Mouse (Mus musculus): ENCODE results near the gene Rab5c. TPM values are rescaled to one million over a fixed set of nuclear protein-coding genes. Genes with fewer than 3 reads are reported as not detected.

Gene Rab5c
- polyA plus RNA-seq, 1 experiment from 2014 or later, result 82.7 TPM

- no peak overlapping the region for H3K4me3 ChIP-seq (ENCODE audit: low read depth, low read length)
- 0 out of 2 replicates have a peak, but pooled peaks cover 3% of the 10 kb centered on the region for H3K36me3 ChIP-seq (ENCODE audit: control insufficient read depth, insufficient read depth, low read length)
- no peak overlapping the region for H3K4me2 ChIP-seq (ENCODE audit: low read depth, low read length)
- no peaks in the 10 kb centered on the region for H3K4me1 ChIP-seq (ENCODE audit: control insufficient read depth, insufficient read depth, low read length)
- no peaks in the 10 kb centered on the region for H3K27me3 ChIP-seq (ENCODE audit: control insufficient read depth, insufficient read depth, low read length)
- no peak overlapping the region for H3K9ac ChIP-seq (replicated peaks; ENCODE audit: low read depth, low read length)
- H3K27ac ChIP-seq (ENCODE audit: low read depth, low read length), result no peak overlapping the region
- no peaks in the 10 kb centered on the region for H3K9me3 ChIP-seq (ENCODE audit: control insufficient read depth, low read length)
- no peak for ATAC-seq (ENCODE audit: low read depth)
- 91% methylated on average over 6 of the region's 6 CpGs for WGBS
Measured at GRCm38 (mm10) chr11:100730477-100731205, 7.4 kb downstream of the Rab5c start.

GRCm38 (mm10) chr11:100729976-100730375, 8.0 kb downstream of the Rab5c start:
- Histone ChIP-seq H3K9ac (replicated peaks; ENCODE audit: low read depth, low read length) (no peak overlapping the region), H3K4me2 (ENCODE audit: low read depth, low read length) (no peak overlapping the region), H3K36me3 (ENCODE audit: control insufficient read depth, insufficient read depth, low read length) (0 out of 2 replicates have a peak, but pooled peaks cover 3% of the 10 kb centered on the region), H3K9me3 (ENCODE audit: control insufficient read depth, low read length) (no peaks in the 10 kb centered on the region), H3K27ac (ENCODE audit: low read depth, low read length) (no peak overlapping the region), H3K27me3 (ENCODE audit: control insufficient read depth, insufficient read depth, low read length) (no peaks in the 10 kb centered on the region), H3K4me1 (ENCODE audit: control insufficient read depth, insufficient read depth, low read length) (no peaks in the 10 kb centered on the region), H3K4me3 (ENCODE audit: low read depth, low read length) (no peak overlapping the region)
- ATAC-seq (ENCODE audit: low read depth), result no peak
- 94% methylated on average over 4 of the region's 4 CpGs for WGBS

- no peaks in the 10 kb centered on the region for H3K27me3 ChIP-seq (ENCODE audit: control insufficient read depth, insufficient read depth, low read length)
- H3K4me3 ChIP-seq (ENCODE audit: low read depth, low read length), result no peak overlapping the region
- no peaks in the 10 kb centered on the region for H3K4me1 ChIP-seq (ENCODE audit: control insufficient read depth, insufficient read depth, low read length)
- WGBS, result 82% methylated on average over 6 of the region's 6 CpGs
- H3K27ac ChIP-seq (ENCODE audit: low read depth, low read length), result no peak overlapping the region
- H3K9ac ChIP-seq (replicated peaks; ENCODE audit: low read depth, low read length), result no peak overlapping the region
- H3K36me3 ChIP-seq (ENCODE audit: control insufficient read depth, insufficient read depth, low read length), result 0 out of 2 replicates have a peak, but pooled peaks cover 3% of the 10 kb centered on the region
- no peaks in the 10 kb centered on the region for H3K9me3 ChIP-seq (ENCODE audit: control insufficient read depth, low read length)
- H3K4me2 ChIP-seq (ENCODE audit: low read depth, low read length), result no peak overlapping the region
- no peak for ATAC-seq (ENCODE audit: low read depth)
Measured at GRCm38 (mm10) chr11:100728601-100729000, 9.4 kb downstream of the Rab5c start.

DNA sequence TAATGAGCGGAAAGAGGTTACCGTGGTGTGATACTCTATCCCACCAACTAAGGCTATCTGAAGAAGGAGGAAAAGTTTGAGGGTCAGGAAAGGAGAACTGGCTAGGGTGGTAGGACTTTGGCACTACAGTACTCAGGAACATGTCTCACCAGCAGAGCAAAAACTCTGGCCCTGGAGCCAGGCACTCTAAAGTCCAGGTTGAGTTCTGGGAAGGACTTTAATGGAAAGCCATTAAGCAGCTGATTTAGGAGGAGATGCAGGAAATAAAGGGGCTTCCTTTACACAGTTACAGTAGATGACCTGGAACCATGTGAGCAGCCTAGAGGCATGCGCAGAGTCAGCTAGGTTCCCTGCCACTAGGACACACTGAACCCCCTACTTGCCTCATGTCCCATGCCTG, 10.8 kb downstream of the Rab5c start:
- Histone ChIP-seq H3K4me3 (ENCODE audit: low read depth, low read length) (no peak overlapping the region), H3K27me3 (ENCODE audit: control insufficient read depth, insufficient read depth, low read length) (no peaks in the 10 kb centered on the region), H3K4me2 (ENCODE audit: low read depth, low read length) (no peak overlapping the region), H3K4me1 (ENCODE audit: control insufficient read depth, insufficient read depth, low read length) (no peaks in the 10 kb centered on the region; the same call in 1 of the 2 replicates), H3K36me3 (ENCODE audit: control insufficient read depth, insufficient read depth, low read length) (0 out of 2 replicates have a peak, but pooled peaks cover 3% of the 10 kb centered on the region), H3K9me3 (ENCODE audit: control insufficient read depth, low read length) (no peaks in the 10 kb centered on the region), H3K27ac (ENCODE audit: low read depth, low read length) (no peak overlapping the region), H3K9ac (replicated peaks; ENCODE audit: low read depth, low read length) (no peak overlapping the region)
- 93% methylated on average over 3 of the region's 3 CpGs for WGBS
- ATAC-seq (ENCODE audit: low read depth), result no peak

GRCm38 (mm10) chr11:100724919-100725512, 13.0 kb downstream of the Rab5c start:
- no peaks in the 10 kb centered on the region; the same call in 1 of the 2 replicates for H3K4me1 ChIP-seq (ENCODE audit: control insufficient read depth, insufficient read depth, low read length)
- WGBS, result 56% methylated on average over 5 of the region's 5 CpGs
- no peaks in the 10 kb centered on the region for H3K27me3 ChIP-seq (ENCODE audit: control insufficient read depth, insufficient read depth, low read length)
- 0 out of 2 replicates have a peak, but pooled peaks cover 3% of the 10 kb centered on the region for H3K36me3 ChIP-seq (ENCODE audit: control insufficient read depth, insufficient read depth, low read length)
- no peak overlapping the region for H3K9ac ChIP-seq (replicated peaks; ENCODE audit: low read depth, low read length)
- no peaks in the 10 kb centered on the region for H3K9me3 ChIP-seq (ENCODE audit: control insufficient read depth, low read length)
- H3K27ac ChIP-seq (ENCODE audit: low read depth, low read length), result no peak overlapping the region
- H3K4me3 ChIP-seq (ENCODE audit: low read depth, low read length), result no peak overlapping the region
- H3K4me2 ChIP-seq (ENCODE audit: low read depth, low read length), result no peak overlapping the region
- no peak for ATAC-seq (ENCODE audit: low read depth)

DNA sequence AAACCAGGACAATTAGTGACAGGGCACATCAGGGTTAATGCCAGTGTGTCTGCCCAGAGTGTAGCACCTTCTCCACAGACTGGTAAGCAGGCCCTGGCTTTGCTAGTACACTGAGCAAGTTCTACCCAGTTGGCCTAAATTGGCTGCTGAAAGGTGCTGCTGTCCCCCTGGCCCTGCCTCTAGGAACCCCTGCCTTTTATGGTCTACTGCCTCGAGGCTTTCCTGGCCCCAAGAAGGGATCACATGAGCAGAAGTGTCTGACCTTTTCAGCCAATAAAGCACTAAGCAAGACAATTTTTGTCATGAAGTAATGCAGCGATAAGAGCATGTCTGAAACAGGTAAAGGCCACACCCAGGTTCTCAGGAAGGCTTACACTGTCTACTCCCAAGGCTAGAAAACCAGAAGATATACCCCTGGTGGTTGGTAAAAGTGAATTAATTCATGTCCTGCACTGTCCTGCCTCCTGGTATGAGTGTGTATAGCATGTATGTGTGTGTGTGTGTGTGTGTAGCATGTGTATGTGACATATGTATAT, 15.5 kb downstream of the Rab5c start:
- Histone ChIP-seq H3K4me3 (ENCODE audit: low read depth, low read length) (no peak overlapping the region), H3K36me3 (ENCODE audit: control insufficient read depth, insufficient read depth, low read length) (peaks cover 14% of the 10 kb centered on the region), H3K27ac (ENCODE audit: low read depth, low read length) (no peak overlapping the region), H3K4me2 (ENCODE audit: low read depth, low read length) (no peak overlapping the region), H3K27me3 (ENCODE audit: control insufficient read depth, insufficient read depth, low read length) (no peaks in the 10 kb centered on the region), H3K9ac (replicated peaks; ENCODE audit: low read depth, low read length) (no peak overlapping the region), H3K9me3 (ENCODE audit: control insufficient read depth, low read length) (no peaks in the 10 kb centered on the region), H3K4me1 (ENCODE audit: control insufficient read depth, insufficient read depth, low read length) (no peaks in the 10 kb centered on the region; the same call in 1 of the 2 replicates)
- no peak for ATAC-seq (ENCODE audit: low read depth)
- WGBS, result 55% methylated on average over 2 of the region's 2 CpGs

DNA sequence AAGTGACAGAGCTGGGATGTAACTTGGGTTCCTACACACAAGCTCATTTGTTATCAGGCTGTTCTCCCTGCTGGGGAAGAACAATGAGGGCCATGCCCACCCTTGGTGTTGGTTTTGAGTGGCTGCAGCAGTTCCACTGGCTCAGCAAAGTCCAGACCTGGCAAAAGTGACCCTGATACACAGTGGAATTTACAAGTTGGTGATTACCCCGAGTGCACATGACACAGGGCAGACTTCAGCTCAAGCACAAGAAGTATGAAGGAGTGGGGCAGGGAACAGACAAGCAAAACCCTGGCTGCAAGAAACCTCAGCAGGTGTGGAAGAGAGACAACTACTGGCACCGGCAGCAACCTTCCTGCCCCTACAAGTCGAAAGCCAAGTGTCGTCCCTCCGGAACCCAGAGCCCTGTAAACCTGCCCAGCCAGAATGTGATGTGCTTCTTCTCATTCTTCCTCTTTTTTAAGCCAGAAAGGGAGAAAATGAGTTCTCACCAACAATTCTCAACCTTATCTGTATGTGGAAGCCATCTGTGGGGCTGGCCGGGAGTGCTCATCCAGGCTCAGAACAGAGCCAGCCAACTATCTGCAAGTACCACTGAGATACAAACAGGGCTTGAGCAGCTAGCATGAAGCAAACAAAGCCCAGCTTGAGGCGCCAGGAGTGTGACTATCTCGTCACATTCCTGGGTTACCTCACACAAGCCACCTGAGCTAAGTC, 16.1 kb downstream of the Rab5c start:
- peaks cover 16% of the 10 kb centered on the region for H3K36me3 ChIP-seq (ENCODE audit: control insufficient read depth, insufficient read depth, low read length)
- no peak overlapping the region for H3K9ac ChIP-seq (replicated peaks; ENCODE audit: low read depth, low read length)
- no peak overlapping the region for H3K27ac ChIP-seq (ENCODE audit: low read depth, low read length)
- no peaks in the 10 kb centered on the region for H3K9me3 ChIP-seq (ENCODE audit: control insufficient read depth, low read length)
- H3K4me2 ChIP-seq (ENCODE audit: low read depth, low read length), result no peak overlapping the region
- WGBS, result 71% methylated on average over 8 of the region's 8 CpGs
- no peaks in the 10 kb centered on the region; the same call in 1 of the 2 replicates for H3K4me1 ChIP-seq (ENCODE audit: control insufficient read depth, insufficient read depth, low read length)
- no peak overlapping the region for H3K4me3 ChIP-seq (ENCODE audit: low read depth, low read length)
- ATAC-seq (ENCODE audit: low read depth), result no peak
- no peaks in the 10 kb centered on the region for H3K27me3 ChIP-seq (ENCODE audit: control insufficient read depth, insufficient read depth, low read length)

- Histone ChIP-seq H3K27ac (ENCODE audit: low read depth, low read length) (no peak overlapping the region), H3K36me3 (ENCODE audit: control insufficient read depth, insufficient read depth, low read length) (peaks cover 23% of the 10 kb centered on the region), H3K4me1 (ENCODE audit: control insufficient read depth, insufficient read depth, low read length) (no peaks in the 10 kb centered on the region; the same call in 1 of the 2 replicates), H3K9ac (replicated peaks; ENCODE audit: low read depth, low read length) (no peak overlapping the region), H3K9me3 (ENCODE audit: control insufficient read depth, low read length) (no peaks in the 10 kb centered on the region), H3K4me2 (ENCODE audit: low read depth, low read length) (no peak overlapping the region), H3K27me3 (ENCODE audit: control insufficient read depth, insufficient read depth, low read length) (no peaks in the 10 kb centered on the region), H3K4me3 (ENCODE audit: low read depth, low read length) (no peak overlapping the region)
- 65% methylated on average over 4 of the region's 4 CpGs for WGBS
- ATAC-seq (ENCODE audit: low read depth), result no peak
Measured at GRCm38 (mm10) chr11:100721254-100721653, 16.8 kb downstream of the Rab5c start.
